Mouse (Mus musculus): ENCODE data around the gene Anxa2. TPM values are rescaled to one million over a fixed set of nuclear protein-coding genes. Genes with fewer than 3 reads are reported as not detected.

Anxa2 gene
- total RNA-seq, 2 experiments from 2014 or later = 251 to 268 TPM

GRCm38 (mm10) chr9:69512726-69513125 lies 59.3 kb downstream of the Anxa2 start:
- DNase-seq = no peak

- DNase-seq = no peak
These were observed 60.8 kb downstream of the Anxa2 start for GRCm38 (mm10) chr9:69514206-69514605.

DNA sequence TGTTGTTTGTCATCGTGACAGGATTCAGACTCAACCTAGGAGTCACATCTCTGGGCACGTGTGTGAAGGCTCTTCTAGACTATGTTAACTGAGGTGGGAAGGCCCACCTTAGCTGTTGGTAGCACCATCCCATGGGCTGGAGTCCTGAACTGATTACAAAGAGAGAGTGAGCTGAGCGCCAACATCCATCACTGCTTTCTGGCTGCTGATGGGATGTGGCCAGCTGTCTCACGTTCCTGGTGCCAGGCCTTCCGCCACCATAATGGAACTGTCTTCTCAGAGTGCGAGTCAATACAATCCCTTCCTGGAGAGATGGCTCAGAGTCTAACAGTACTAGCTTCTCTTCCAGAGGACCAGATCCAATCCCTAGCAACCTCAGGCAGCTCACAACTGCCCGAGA lies 62.0 kb downstream of the Anxa2 start:
- no peak for DNase-seq

DNA sequence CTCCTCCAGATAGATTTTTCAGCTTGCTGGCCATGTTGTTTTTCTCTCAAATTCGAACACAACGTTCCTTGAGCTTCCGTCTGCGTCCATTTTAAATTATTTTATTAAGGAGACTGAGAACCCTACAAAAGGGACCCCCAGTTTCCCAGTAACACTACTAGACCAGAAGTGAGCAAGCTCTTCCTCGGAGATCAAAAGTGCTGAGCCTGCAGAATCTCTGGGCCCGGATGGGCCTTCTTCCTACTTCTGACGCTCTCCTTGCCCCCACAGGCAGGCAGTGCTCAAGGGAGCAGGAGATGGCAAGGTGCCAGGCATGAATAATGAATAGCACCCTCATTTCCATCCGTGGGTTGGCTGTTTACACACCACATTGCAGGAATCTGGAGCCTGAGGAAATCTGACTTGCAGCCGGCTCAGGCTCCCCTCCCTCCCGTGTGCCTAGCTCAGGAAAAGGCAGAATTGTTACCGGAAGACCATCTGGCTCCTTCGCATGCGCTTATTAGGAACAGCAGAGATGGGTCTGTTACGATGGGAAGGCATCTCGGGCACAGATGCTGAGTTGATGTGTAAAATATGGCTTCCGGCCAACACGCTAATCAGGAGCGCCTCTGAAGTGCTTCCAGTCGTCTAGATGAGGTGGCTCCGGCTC lies 64.1 kb downstream of the Anxa2 start:
- DNase-seq = peak; percentile 23

Small RNA genes lying within 50 kb of the gene (microRNA-seq; reads per million reads assigned to microRNA genes)
- 2.1 to 3.1 reads per million in 2 experiments for gene Mir3109

Other genes with a start within 250 kb of the Anxa2 start
- 1 to 10 TPM; 8.3 to 9.2 TPM for gene Ice2, start 55.7 kb upstream of the Anxa2 start, total RNA-seq (2021)

Data from heart, postnatal 4 days (tissue).